15 mouse cellular contexts compared by ENCODE assay signal in the genomic region with DNA sequence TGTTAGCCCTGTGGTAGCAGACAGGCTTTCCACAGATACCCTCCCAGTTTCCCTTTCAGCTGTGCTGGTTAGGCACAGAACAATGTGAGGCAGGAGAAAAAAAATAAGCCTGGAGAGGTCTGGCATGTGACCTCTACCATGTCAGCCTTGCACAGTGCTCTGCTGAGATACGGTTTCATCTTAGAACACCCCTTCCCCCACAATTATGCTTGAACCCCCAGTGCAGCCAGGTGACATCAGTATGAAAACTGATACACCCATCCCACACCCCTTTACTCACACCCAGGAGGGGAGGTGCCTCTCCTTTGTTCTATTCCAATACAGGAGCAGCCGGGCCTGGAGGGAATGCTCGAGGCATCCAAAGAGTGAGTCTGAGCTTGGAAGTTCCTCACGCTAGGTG.
DNase-seq lines count a peak whose midpoint lies in the region; ATAC-seq lines count a peak whose summit lies in the region.
"Had no signal": no experiment of that assay in that cellular context is flagged by ENCODE, and none has a peak within 500 bp of the region (broad histone marks: within the 10 kb centered on the region; RNA-seq: fewer than 3 reads in every experiment).

No protein-coding gene starts in this region.

- H3K27ac ChIP-seq in forebrain, embryonic 10.5 days: peak overlapping the region; percentile 69
- H3K27ac ChIP-seq in forebrain, embryonic 16.5 days (ENCODE audit: low read length): no peak overlapping the region
- H3K27ac ChIP-seq in kidney, embryonic 15.5 days: no peak overlapping the region
- H3K27ac ChIP-seq in embryonic facial prominence, embryonic 13.5 days: no peak overlapping the region
- H3K27ac ChIP-seq: intestine, embryonic 15.5 days; left cerebral cortex, adult 2 months had no signal

- H3K9ac ChIP-seq in forebrain, embryonic 16.5 days (replicated peaks; ENCODE audit: low read depth, low read length): no peak overlapping the region
- no peak overlapping the region for H3K9ac ChIP-seq in kidney, embryonic 15.5 days
- no peak overlapping the region for H3K9ac ChIP-seq in embryonic facial prominence, embryonic 13.5 days
- H3K9ac ChIP-seq: intestine, embryonic 15.5 days; liver, postnatal 0 days had no signal

- H3K27me3 ChIP-seq in forebrain, embryonic 10.5 days (ENCODE audit: poor library complexity, severe bottlenecking): no peaks in the 10 kb centered on the region
- no peaks in the 10 kb centered on the region for H3K27me3 ChIP-seq in forebrain, embryonic 16.5 days (replicated peaks; ENCODE audit: control insufficient read depth, insufficient read depth, low read length)
- no peaks in the 10 kb centered on the region for H3K27me3 ChIP-seq in kidney, embryonic 15.5 days
- H3K27me3 ChIP-seq in embryonic facial prominence, embryonic 13.5 days: no peaks in the 10 kb centered on the region
- H3K27me3 ChIP-seq: intestine, embryonic 15.5 days had no signal

- ATAC-seq in forebrain, embryonic 16.5 days: no peak
- ATAC-seq in kidney, embryonic 15.5 days (replicated peaks; ENCODE audit: low FRiP score): peak; percentile 73
- ATAC-seq in embryonic facial prominence, embryonic 13.5 days (ENCODE audit: insufficient number of reproducible peaks, insufficient read depth, low FRiP score, low TSS enrichment, low read depth): peak; percentile 60; the same call in 1 of the 2 replicates
- ATAC-seq: intestine, embryonic 15.5 days had no signal

- peaks cover 3% of the 10 kb centered on the region; the same call in 1 of the 2 replicates for H3K9me3 ChIP-seq in forebrain, embryonic 10.5 days
- no peaks in the 10 kb centered on the region for H3K9me3 ChIP-seq in forebrain, embryonic 16.5 days (ENCODE audit: control insufficient read depth, low read length)
- no peaks in the 10 kb centered on the region for H3K9me3 ChIP-seq in kidney, embryonic 15.5 days (replicated peaks)
- no peaks in the 10 kb centered on the region for H3K9me3 ChIP-seq in embryonic facial prominence, embryonic 13.5 days
- H3K9me3 ChIP-seq: intestine, embryonic 15.5 days had no signal

- H3K36me3 ChIP-seq in forebrain, embryonic 10.5 days (replicated peaks): no peaks in the 10 kb centered on the region
- no peaks in the 10 kb centered on the region for H3K36me3 ChIP-seq in forebrain, embryonic 16.5 days (ENCODE audit: control insufficient read depth, insufficient read depth)
- H3K36me3 ChIP-seq in kidney, embryonic 15.5 days: no peaks in the 10 kb centered on the region
- no peaks in the 10 kb centered on the region for H3K36me3 ChIP-seq in embryonic facial prominence, embryonic 13.5 days
- H3K36me3 ChIP-seq: intestine, embryonic 15.5 days had no signal

- no peak overlapping the region for H3K4me3 ChIP-seq in forebrain, embryonic 10.5 days
- no peak overlapping the region for H3K4me3 ChIP-seq in forebrain, embryonic 16.5 days (replicated peaks; ENCODE audit: low read length)
- no peak overlapping the region for H3K4me3 ChIP-seq in kidney, embryonic 15.5 days (replicated peaks)
- H3K4me3 ChIP-seq in embryonic facial prominence, embryonic 13.5 days: no peak overlapping the region
- H3K4me3 ChIP-seq: erythroblast, embryonic 14.5 days; intestine, embryonic 15.5 days; left cerebral cortex, adult 2 months had no signal

- WGBS in forebrain, embryonic 10.5 days: 25% methylated on average over 4 of the region's 4 CpGs
- WGBS in forebrain, embryonic 16.5 days: 18% methylated on average over 4 of the region's 4 CpGs
- 29% methylated on average over 4 of the region's 4 CpGs for WGBS in kidney, embryonic 15.5 days
- 40% methylated on average over 4 of the region's 4 CpGs for WGBS in embryonic facial prominence, embryonic 13.5 days

- peaks cover 20% of the 10 kb centered on the region for H3K4me1 ChIP-seq in forebrain, embryonic 10.5 days
- H3K4me1 ChIP-seq in forebrain, embryonic 16.5 days (replicated peaks; ENCODE audit: control insufficient read depth, insufficient read depth, low read length): no peaks in the 10 kb centered on the region
- H3K4me1 ChIP-seq in kidney, embryonic 15.5 days: peaks cover 24% of the 10 kb centered on the region
- peaks cover 22% of the 10 kb centered on the region for H3K4me1 ChIP-seq in embryonic facial prominence, embryonic 13.5 days

- no peak overlapping the region for H3K4me2 ChIP-seq in forebrain, embryonic 16.5 days (ENCODE audit: low read length)
- no peak overlapping the region for H3K4me2 ChIP-seq in kidney, embryonic 15.5 days
- H3K4me2 ChIP-seq in embryonic facial prominence, embryonic 13.5 days: no peak overlapping the region
- H3K4me2 ChIP-seq: intestine, embryonic 15.5 days had no signal

- no peak for DNase-seq in forebrain, embryonic 10.5 days (ENCODE audit: extremely low spot score, low spot score)
- DNase-seq in kidney, adult 8-10 months: no peak
- peak; percentile 16 for DNase-seq in retina, embryonic 14.5 days (ENCODE audit: low spot score)
- no peak for DNase-seq in retina, postnatal 1 day
- DNase-seq in layer of hippocampus, postnatal 25 days (ENCODE audit: extremely low spot score in 1 of 2, low spot score in 1 of 2): no peak
- DNase-seq: adrenal gland, postnatal 36 days; cerebellum, postnatal 14 days; heart, postnatal 10 days; liver, postnatal 0 days had no signal
